Mouse (Mus musculus) megakaryocyte, embryonic 14.5 days (primary cell): ENCODE measurements at regions not wholly inside any gene's neighbourhood (a gene's known extent, or its start where the extent isn't known, plus 50 kb on each side); places are given as distances from the start of the nearest gene placed in this dataset.

Experiments used
- FLI1 ChIP-seq: IDR thresholded peaks from 2 replicates; pipeline ENCODE4 v1.6.1; 2012; ENCODE audit warnings: low read length, inconsistent platforms, mixed read lengths
- GATA1 ChIP-seq: IDR thresholded peaks from 3 replicates; pipeline ENCODE4 v1.6.1; 2012; ENCODE audit warnings: mixed read lengths, low read length, inconsistent platforms, borderline replicate concordance

DNA sequence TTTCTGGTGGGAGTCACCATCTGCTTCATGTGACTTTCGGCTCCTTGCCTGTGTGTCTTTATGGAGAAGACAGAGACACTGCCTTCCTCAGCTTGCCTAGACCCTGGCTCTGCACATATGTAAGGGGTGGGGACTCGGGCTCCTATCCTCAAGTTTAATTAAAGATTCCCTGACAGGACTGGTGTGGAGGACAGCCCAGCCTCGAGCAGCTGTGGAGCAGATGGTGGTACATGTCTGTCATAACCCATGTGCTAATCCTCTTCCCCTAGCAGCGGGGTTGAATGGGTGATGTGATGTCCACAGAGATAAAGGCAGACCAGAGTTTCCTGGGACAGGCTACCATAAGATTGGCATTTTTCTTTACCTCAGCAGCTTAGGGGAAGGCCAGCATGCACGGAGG lies 262.0 kb upstream of the Eef2kmt start:
- no peak for TF ChIP-seq GATA1
- no peak for TF ChIP-seq FLI1
